Mouse (Mus musculus): ENCODE results near the gene Rpap2.

- TF ChIP-seq GATA1 (IDR thresholded peaks at IDR 0.05; ENCODE audit: borderline replicate concordance, low read length) (no peak), FLI1 (IDR thresholded peaks at IDR 0.05; ENCODE audit: low read length) (no peak)
Measured at GRCm38 (mm10) chr5:107706262-107706661, 109.1 kb downstream of the Rpap2 start.

All from megakaryocyte, embryonic 14.5 days (primary cell).